Mouse (Mus musculus) cerebellum, postnatal 10 days (tissue): ENCODE data around the gene Myo16.

Experiments used
- DNase-seq, 2 experiments: peaks; one replicate each; pipeline ENCODE4 v3.0.0; 2021; ENCODE audit warnings: mixed read lengths in 2 of 2

The Myo16 gene

DNA sequence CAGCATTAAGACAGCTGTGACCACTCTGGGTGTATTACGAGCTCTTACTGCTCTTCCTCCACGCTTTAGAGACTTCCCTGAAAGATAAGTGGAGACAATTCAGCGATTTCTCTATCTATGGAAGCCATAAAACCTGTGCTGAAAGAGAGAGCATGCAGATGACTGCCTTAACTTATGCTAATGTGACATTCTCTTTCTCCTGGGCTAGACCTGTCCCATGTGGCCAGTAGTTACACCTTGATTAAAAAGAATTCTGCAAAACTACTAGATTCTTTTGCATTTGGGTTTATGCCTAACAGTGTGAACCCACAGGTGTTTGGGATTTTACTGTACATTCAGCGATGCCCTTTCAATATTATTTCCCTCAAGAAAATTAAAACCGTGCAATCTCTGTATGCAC, 328.4 kb downstream of the Myo16 start:
- no peak for DNase-seq

DNA sequence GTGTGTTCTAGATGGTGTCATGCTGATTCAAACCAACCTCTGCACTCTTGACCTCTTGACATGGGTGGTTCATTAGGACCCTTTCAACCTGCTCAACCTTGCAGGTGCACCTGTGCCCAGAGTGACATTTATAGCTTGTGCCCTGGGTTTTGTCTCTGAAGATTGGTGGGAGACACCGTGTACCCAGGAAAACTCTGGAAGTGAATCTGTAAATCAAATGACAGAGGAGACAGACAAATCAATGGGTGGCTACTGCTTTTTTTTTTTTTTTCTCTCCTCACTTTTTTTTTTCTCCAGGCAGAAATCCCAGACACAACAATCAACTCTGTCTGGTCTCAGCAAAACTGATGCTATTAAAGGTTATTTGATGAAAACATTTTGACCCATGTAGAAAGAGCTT, 329.2 kb downstream of the Myo16 start:
- DNase-seq: no peak

DNA sequence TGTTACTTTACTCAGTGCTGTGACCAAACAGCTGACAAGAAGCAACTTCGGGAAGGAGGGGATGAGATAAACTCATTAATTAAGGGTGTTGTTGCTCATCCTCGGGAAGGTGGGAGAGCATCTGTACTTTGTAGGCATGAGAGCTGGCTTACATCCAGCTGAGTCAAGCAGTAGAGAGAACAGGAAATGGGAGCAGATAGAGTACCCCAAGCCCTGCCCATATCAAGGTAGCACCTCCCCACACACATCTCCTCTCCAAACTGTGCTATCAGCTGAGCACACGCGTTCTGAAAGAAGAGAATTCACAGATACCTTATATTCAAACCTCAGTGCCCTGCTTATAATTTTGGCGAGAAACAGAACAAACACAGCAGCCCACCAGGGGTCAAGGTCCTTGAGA, 330.1 kb downstream of the Myo16 start:
- peak; percentile 18 to 22 for DNase-seq

DNA sequence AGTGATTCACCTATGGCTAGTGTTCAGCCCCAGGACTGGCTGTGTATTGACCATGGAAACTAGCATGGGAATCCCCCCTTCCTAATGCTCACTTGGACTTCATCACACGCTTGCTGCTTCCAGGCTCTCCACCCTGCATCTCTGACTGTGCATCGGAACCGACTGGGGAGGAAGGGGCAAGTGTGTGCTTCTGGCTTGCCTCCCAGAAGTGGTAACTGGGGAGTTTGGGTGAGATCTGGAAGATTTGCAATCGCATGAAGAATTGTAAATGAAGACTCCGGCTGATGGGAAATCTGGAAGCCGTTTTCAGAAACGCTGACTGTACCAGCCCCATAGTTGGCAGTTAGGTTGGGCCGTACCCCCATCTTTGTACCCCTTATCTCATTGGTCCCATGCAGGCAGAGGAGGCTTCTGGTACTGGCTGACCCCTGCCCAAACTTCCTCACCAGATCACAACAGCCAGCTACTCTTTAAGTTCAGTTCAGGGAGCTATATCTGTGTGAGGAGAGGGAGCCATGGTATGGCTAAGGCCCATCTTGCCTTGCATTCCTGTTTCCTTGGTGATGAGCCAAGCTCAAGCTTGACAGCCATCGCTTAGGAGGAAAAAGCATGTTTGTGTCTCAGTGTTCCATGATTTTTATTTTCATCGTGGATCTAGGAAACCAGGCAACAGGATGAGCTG, 336.2 kb downstream of the Myo16 start:
- DNase-seq: peak; percentile 17 to 46

DNA sequence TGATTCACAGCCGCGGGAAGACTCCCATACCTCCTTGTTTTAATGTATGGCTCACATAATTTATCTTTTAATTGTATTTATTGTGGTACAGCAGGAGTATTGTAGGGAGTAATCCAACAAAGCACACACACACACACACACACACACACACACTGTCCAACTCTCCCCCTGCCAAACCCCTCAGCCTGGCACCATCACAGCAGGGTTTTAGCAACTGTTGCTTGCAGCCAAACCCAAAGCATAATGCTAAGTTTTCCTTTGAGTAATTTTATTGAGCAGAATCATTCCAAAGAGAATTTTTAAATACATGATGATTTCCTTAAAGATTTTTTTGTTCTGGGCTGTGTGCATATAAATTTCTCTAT, 336.7 kb downstream of the Myo16 start:
- peak; percentile 38 to 54 for DNase-seq

DNA sequence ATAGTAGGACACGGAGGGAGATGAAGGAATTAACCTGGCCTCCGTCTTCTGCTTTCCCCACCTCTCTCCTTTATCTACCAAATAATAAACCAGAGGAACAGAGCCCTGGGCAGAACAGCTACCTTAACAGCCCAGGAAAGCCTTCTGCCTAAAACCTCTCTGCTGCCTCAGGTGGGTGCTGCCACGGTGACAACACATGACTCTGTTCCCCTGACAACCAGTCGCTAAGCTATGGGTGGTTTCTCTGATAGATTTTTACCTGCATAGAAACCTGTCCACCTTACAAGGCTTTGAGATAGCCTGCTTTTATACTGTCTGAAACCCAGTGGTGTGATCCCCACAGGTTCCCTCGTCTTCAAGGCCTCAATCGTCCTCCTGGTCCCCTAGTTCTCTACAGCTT, 337.2 kb downstream of the Myo16 start:
- no peak for DNase-seq

DNA sequence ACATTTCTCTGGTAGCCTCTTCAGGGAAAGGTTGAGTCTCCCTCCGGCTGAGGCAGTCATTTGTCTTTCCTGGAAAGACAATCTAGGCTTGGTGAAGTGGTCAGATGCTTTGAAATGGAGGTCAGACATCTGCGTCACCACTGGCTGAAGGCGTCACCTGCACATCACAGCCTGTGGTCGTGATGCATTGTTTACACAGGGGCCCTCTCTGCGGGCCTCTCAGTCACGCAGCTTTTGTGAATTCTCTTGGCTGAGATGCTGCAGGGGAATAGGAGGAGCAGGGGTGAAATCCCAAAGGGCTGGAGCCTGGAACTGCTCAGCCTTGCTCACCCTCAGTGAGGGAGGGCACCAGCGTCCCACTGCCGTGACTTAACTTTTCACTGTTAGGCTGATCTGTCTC, 346.1 kb downstream of the Myo16 start:
- no peak for DNase-seq

DNA sequence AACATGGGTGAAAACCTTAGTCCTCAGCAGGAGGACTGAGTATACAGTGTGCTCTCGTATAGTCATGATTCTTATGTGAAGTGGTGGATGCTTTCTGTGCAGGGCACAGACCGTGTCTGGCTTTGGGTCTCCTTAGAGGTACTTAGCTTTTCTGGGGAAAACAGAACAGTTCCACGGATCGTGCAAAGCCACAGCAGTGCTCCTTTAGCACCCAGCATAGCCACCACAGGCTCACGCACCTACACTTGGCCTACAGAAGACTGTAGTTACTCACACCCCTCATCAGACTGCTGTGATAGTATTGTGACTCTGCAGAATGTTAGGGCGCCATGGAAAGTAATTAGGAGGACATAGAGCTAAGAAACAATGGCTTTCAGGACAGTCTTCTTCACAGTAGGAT, 346.8 kb downstream of the Myo16 start:
- DNase-seq: no peak

DNA sequence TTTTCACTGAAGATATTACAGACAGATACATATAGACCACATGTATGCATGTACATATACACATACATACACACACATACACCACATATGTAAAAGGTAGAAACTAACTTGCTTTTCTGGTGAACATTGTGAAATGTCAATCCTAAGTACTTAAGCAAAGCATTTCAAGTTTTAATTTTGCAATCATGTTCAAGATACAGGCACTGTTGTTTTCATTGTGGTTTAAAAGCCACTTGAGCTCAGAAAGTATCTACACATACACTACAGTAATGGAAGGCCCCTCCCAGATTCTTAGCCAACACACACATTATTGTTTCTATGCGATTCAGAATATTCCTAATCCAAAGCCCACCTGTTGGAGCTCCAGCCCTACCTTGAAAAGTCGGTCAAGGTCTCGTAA, 348.0 kb downstream of the Myo16 start:
- no peak for DNase-seq

DNA sequence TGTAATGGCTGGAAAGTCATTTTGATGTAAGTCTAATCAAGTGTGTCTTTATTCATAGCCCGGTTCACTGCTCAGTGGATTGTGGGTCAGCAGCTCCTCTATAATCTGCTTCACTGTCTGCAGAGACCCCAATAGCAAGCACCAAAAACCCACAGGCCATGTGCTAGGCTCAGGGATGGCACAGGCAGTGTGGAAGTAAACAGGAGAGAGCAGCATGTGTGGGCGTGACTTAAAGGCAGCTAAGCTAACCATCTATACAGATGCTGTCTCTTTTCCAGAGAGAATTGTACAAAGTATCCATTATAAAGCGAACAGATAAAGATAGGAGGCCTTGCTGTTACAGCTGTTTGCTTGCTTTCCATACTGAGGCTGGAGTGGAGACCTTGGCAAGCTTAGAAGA, 358.4 kb downstream of the Myo16 start:
- no peak for DNase-seq

DNA sequence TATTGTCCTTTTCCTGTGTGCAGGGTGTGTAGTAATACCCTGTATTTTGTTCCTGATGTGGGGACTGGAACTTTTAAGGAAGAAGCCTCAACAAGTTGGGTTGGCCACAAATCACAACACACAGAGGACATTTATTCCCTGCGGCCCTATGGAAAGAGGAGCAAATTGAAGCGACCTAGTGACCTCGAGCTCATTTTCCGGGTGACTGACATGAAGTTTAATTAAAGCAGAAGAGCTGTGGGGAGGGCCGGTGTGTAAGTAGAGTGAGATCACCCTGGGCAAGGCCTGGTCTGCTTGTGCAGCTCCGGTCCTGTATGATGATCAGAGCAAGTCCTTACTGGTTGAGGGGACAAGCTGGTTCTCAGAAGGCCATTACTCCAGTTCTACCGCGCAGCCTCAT, 363.7 kb downstream of the Myo16 start:
- DNase-seq: no peak

DNA sequence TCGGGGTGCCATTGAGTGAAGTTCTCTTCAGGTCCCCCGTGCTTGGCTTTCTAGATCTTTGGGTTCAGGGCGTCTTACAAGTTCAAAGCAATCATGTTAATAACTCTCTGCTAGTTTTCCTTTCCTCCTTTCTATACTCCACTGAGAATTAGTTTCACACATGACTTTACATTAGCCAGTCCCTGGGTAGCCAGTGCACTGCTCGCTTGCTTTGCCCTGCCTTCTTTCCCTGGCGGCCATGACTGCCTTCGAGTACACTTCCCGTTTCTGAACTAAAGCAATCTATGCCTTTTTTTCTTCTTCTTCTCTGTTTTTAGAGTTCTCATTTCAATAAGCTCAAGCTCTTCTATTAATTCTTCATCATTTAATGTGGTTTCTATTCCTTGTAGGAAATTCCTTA, 365.6 kb downstream of the Myo16 start:
- DNase-seq: no peak

DNA sequence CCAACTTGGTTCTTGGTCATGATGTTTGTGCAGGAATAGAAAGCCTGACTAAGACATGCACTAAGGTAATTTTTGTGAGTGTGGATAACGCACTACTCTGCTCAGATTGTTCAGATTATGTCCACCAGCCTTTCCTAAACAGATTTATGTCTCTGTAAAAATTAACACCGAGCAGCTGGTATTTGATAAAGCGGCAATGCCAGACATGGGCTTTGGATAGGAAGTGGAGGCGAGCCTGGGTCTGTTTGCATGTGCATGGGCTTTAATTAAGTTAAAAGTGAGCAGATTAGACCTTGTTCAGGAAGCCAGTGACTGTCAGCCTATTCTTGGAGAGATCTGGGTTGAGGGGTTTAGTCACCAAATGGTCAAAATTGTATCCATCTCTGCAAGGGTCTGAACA, 367.8 kb downstream of the Myo16 start:
- DNase-seq: no peak

DNA sequence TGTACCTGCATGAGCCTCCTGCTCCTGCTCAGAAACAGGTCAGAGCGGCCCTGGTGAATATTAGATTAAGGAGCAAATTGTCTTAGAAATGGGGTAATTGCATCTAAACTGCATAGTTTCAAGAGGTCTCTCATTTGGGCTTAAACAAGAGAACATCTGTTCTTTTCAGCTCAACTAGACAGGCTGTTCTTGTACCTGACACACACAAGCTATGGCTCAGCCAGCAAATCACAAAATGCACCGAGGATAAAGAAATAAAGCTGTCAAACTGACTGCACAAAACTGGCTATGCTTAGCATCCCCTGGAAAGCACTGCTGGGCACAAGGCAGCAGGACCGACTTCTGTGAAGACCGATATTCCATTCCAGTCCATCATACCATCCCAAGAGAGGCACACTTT, 372.0 kb downstream of the Myo16 start:
- DNase-seq: no peak

DNA sequence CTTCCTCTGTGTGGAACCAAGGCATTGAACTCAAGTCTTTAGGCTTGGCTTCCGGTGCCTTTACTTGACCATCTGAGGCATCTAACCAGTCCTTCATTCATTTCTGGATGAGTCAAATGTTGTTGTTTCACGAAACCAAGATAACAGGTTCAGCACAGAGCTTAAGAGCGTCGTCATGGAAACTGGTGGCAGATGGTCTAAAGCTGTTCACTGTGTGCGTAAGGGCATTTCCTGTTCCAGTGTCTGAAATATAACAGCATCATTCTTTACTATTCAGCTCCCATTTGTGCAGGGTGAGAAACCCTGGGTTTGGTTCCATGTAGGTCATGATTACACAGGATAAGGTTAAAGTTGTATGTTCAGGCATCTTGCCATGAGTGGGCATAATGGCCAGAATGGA, 372.9 kb downstream of the Myo16 start:
- DNase-seq: peak in 1 of 2 experiments; percentile 12

DNA sequence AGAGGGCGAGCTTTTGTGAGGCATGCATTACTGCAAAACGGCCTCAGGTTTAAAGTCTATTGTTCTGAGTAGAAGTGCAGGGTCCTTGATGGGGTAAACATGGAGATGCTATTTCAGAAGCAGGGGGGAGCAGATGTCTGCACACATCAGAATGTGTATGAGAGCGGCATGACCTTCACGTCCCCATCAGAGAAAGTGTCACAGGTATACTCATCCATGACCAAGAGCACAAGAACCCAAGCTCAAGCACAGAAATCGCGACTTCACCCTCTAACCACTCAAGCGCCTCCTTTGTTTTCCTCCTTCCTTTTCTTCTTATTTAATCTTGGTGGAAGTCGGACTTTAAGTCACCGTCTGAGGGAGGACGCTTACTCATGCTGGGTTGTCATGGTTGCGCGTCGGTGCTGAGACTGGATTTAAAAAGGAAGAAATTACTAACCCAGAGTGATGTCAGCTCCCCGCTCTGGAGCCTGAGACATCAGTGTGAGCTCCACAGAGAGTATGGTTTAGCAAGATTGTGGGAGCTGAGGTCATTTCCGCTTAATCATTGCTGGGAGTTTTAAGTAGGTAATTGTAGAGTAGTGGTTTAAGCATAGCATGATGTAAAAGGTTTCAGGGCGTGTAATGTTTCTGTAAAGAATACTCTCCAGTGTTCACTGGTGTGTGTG, 381.0 kb downstream of the Myo16 start:
- no peak for DNase-seq

DNA sequence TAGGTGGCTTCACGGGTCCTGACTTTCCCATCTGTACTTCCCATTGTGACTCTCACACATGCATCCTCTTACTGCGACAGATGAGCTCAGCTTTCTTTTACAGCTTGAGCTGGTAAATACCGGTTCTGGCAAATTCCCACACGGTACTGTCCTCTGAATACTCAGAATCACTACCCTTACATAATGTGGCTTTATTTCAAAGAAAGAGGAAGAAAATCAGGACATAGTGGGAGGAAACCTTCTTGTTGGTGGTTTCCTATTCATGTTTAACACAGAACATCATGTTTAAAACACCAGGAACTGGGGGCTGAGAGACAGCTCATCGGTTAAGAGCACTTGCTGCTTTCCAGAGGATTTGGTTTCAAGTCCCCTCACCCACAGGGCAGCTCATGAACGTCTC, 384.6 kb downstream of the Myo16 start:
- no peak for DNase-seq

DNA sequence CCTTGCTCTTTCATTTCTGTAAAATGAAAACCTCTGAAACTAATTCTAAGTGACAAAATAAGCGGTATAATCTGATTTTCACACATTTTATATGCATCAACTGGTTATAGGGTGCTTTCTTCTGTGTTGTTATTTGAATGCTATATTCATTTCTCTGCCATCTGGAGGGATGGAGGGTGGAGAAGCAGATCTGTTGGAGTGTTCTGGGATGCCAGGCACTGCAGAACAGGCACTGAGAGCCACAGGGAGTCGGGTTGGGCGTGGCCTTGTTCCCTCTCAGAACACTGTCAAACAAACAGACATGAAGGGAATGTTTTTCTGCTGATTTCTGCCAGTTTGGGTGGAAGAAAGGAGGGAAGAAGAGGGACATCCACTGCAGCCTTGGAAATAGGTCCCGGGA, 386.0 kb downstream of the Myo16 start:
- DNase-seq: no peak

DNA sequence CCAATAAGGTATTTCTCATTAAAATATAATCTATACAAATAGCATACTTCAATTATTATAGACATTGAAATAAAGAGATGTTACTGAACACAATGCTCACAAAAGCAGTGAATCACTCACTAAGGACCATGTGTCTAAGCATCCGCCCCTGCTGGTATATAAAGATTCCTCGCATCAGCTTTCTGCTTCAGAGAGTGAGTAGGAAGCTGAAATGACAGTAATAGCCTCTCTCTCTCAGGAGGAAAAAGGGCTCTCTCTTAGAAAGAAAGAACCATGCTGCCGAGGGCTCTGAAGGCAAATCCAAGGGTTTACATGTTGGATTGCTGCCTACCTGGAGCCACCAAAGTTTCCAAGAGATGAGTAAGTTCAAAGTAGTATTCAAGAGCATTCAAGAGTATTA, 392.2 kb downstream of the Myo16 start:
- no peak for DNase-seq

DNA sequence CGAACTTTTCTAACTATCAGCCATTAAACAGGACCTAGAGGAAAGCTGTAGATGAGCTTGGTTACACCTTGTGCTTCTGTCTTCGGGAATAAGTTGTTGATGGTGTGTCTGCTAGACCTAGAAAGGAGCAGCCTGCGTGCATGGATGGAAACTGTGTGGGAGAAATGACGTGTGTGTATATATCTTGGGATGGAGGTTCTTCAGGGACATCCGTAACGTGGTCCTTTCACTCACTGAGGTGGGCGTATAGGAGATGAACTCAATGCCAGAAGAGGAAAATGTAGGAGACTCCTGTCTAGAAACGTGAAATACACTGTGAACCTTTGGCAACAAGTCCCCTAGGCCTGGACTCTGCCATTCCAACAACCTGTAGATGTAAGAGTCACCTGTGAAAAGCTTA, 392.8 kb downstream of the Myo16 start:
- DNase-seq: no peak

DNA sequence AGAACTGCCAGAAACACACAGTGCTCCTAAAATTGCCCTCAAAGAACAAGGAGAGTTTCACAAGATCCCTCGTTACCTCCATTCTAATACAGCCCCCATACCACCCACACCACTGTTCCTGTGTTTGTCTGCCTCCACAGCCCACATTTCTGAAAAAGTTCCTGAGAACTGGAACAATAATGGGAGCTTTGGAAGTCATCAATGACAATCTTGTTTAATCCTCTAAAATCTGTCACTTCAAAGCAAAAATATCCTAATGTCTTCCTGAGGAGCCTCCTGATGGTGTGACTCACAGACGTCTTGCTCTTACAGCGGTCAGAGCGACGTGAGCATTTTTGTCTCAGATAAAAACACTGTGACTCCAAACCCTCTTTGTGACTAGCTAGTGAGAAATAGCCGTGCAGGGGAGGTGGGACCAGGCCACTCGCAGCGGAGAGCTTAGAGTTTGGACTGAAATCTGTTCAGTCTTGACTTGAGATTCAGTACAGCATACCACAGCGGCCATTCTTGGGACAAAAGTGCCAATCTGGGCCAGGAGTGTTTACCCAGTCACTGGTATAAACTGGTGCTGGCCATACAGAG, 394.4 kb downstream of the Myo16 start:
- no peak for DNase-seq

DNA sequence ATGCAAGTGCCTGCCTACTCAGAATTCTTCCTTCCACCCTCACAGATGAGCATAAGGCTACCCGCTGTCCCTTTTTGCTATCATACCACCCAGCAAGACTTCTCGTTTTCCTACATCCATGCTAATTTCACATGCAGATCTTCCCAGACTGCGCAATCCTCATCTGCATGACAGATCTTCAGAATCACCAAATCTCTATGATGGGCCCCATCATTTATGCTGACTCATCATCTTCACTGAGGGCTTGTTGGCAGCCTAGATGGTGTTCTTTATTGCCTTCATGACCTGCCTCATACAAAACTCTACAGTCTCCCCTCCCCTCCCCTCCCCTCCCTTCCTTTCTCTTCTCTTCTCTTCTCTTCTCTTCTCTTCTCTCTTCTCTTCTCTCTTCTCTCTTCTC, 395.7 kb downstream of the Myo16 start:
- no peak for DNase-seq

DNA sequence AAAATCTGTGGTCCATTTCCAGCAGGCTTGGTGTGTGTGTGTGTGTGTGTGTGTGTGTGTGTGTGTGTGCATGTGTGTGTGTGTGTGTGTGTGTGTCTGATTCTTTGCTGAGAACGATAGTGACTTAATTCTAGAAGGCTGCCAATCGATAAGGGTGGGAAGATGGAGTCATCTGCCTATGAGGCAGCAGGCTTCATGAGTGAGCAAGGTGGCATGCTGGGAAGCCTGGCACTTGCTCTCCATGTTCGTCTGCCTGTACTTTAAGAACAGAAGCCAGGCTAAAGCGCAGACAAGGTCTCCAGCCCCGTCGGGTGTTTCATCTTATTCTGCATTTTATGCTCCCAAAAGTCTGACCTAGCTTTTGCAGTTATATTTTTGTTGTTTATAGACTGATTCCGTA, 404.2 kb downstream of the Myo16 start:
- DNase-seq: peak; percentile 57 to 69

DNA sequence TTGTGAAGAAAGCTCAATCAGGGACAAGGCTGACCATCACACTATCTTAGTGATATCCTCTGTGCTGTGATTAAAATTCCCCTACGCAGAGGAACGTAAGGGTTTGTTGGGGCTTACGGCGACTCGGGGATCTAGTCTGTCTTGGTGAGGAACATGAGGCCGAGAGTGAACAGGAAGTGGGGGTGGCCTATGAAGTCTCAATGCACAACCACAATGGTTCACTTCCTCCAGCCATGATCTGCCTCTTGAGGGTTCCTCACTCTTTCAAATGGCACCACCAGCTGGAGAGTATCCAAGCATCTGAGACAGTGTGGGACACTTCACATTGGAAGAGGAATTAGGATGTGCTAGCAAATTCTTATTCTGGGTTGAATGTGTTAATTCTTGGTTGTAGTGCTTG, 405.8 kb downstream of the Myo16 start:
- no peak for DNase-seq

DNA sequence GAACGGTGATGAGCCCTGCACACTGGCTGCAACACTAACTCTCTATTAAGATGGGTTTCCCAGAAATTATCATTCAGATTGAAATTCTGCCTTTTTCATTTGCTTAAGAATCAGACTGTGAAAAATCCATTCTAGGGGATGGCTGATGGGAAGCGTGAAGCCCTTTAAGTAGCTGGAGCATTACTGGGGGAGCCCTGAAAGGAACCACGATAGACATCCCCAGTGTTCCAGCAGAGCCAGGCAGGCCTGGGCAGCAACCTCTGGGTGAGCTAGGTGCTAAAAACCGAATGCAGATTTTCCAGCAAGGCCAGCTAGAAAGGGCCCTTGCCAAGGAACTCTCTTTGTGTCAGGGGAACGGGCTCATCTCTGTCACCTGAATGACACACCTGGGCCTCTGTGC, 407.9 kb downstream of the Myo16 start:
- no peak for DNase-seq
